Mouse (Mus musculus) CD4-positive, CD25-positive, alpha-beta regulatory T cell, adult 2 months (primary cell): ENCODE measurements around the gene Pigp.

ENCODE experiments used
- DNase-seq: peaks from one replicate; pipeline ENCODE4 v3.0.0-alpha.2; 2012; ENCODE audit warnings: low read depth, low spot score

Pigp gene

GRCm38 (mm10) chr16:94371301-94371931, at the start of gene Pigp:
Gene Pigp, minus strand, starts transcription at chr16:94371842.
- DNase-seq: peak; percentile 86

- peak; percentile 50 for DNase-seq
Observed at GRCm38 (mm10) chr16:94420498-94420897, 48.9 kb upstream of the Pigp start.

DNA sequence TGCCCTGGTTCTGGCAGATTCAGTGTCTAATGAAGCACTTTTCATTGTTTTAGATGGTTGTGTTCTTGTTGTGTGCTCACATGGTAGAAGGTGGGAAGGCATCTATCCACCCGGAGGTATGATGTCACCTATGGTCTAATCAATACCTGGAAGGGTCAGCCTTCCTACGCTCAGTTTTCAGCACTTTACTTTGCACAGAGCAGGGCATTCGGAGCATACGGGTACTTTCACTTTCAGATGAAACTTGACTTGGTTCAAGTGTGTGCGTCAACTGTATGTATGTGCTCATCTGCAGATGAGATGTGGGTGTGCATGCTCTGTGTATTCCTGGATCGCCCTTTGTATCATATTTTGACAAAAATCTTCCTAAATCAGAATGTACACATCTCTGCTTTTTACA, 42.5 kb upstream of the Pigp start:
- peak; percentile 51 for DNase-seq

GRCm38 (mm10) chr16:94412760-94413159, 41.1 kb upstream of the Pigp start:
- peak; percentile 27 for DNase-seq

DNA sequence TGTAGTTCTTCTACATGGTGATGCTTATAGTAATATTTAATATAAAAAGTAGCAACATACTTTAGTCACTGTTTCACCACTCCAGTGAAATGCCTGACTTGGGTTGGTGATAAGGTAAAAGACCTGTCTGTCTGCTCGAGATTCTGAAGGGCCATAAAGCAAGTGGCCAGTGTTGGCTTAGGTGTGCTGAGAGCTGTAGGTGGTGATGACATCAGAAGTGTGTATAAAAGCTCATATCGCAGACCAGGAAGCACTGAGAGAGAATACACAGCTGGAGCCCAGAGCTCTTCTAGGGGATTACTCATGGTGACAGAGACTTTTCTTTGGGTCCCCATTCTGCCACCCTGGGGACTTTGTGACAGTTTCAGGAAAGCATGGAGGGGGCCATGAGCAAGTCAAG, 40.6 kb upstream of the Pigp start:
- DNase-seq: no peak

- peak; percentile 7 for DNase-seq
Observed at GRCm38 (mm10) chr16:94411287-94411686, 39.6 kb upstream of the Pigp start.

DNA sequence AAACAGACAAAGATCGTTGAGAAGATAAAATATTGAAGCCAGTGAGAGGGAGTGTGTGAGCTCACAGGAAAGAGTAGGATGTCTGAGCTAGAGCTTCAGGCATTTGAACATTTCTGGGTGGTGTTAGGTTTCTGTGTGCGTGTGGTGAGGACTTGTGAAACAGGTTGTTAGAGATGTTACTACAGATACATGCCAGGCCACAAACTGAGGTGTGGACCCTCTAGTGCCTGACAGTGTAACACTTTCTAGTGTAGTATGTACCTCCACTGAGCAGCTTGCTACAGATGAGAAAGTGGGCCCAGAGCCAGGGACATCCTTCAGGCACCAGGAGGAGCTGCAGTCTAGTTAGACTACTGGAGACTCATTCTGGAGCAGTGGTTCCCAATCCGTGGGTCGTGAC, 30.5 kb upstream of the Pigp start:
- peak; percentile 57 for DNase-seq

- peak; percentile 36 for DNase-seq
Observed at GRCm38 (mm10) chr16:94401636-94402035, 30.0 kb upstream of the Pigp start.

- no peak for DNase-seq
Observed at GRCm38 (mm10) chr16:94399141-94399540, 27.5 kb upstream of the Pigp start.

DNA sequence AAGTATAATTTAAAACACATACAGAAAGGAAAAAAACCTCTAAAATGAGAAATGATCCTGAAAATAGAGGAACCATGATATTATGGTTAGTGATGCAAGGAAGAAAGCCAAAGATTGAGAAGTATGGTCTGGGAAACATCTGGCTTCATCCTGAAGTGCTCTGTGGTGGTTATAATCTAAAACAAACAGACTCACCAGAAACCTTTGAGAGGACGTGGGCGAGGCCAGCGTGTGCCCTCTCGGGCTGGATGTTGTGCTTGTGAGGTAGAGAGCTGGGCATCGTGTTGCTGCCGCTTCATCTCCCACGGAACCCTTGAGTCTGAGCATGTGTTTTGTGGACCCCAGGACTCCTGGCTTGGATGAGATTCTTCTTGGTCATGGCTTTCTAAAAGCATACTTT, 25.0 kb upstream of the Pigp start:
- DNase-seq: no peak

- DNase-seq: no peak
Observed at GRCm38 (mm10) chr16:94395051-94395450, 23.4 kb upstream of the Pigp start.

DNA sequence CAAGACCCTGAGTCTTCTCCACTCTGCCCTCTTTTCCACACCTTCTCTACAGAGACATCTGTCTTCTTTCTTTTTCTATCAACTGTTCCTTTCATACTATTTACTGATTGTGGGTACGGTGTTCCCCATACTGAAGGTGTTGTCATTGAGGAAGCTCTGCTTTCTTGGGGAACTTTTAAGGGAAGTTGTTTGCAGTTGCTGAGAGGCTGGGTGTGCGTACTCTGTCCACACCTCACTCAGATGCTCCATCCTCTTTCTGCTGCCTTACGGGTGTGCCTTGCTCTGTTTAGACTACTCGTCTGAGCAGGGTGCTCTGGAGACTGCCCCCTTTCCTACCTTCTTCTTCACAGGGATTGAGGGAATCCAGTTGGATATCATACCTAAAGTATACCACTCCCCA, 20.7 kb upstream of the Pigp start:
- no peak for DNase-seq

- DNase-seq: no peak
Observed at GRCm38 (mm10) chr16:94387690-94388089, 16.0 kb upstream of the Pigp start.

- peak; percentile 55 for DNase-seq
Observed at GRCm38 (mm10) chr16:94383277-94383676, 11.6 kb upstream of the Pigp start.

DNA sequence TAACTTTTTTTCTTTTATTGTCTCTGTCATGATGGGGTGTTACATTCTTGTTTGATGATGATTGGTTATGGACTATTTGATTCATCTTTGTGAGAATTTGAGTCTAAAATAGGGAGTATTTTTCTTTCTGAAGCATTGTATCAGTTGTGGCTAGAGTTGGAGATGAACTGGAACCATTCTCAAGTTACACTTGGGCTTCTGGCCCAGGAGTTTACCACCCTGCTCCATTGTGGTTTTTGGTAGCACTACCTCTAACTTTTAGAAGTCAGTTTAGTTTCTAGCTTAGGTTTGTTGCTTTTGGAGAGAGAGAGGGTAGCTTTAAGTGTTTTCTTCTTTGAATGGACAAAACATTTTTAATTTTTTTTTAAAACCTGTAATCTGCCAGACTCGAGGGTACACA, 7.7 kb upstream of the Pigp start:
- no peak for DNase-seq

DNA sequence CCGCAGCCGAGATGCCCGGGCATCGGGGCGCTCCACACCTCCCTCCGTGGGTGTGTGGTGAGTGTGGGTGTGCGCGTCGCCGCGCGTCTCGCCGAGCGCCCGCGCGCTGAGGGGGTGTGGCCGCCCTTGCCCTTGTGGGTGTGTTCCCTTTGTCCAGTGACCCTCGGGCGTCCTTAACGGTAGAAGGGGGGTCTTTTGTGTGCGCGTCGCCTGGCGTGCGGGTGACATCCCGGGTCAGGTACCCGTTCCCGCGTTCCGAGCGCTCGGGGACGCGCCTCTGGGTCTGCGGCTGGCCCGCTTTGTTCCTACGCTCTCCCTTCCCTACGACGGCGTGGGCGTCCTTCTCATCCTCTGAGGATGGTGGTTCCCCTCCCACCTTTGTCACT, 734 bp downstream of the Pigp start:
- DNase-seq: peak; percentile 87

GRCm38 (mm10) chr16:94370173-94370914, 1.3 kb downstream of the Pigp start, which contains the start of gene Ttc3:
Gene Ttc3, plus strand, starts transcription at chr16:94370618.
- DNase-seq: peak; percentile 95

DNA sequence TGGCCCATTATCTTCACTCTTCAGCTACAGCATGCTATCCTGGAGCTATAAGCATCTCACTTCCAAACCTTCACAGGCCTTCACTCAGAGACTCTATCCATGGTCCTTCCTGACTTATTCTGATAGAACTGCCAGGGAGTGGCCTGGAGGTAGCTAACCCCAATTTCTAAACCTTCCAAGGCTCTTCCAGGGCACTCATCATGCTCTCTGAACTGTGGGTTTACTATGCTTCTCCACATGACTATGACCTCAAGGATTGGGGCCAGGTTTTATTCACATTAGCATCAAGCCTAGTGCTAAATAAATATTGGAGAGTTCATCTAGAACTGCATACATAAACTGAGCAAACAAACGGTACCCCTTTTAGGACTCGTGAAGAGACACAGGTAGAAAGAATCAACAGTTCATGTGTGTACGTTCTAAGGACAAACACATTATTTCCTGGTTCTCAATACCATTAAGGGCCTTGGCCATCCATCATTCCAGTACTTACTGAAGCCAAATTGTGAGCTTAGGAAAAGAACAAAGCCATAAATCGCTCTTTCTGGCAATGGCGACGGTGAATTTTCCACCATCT, 2.0 kb downstream of the Pigp start:
- no peak for DNase-seq

- no peak for DNase-seq
Observed at GRCm38 (mm10) chr16:94365435-94365834, 6.2 kb downstream of the Pigp start.

- no peak for DNase-seq
Observed at GRCm38 (mm10) chr16:94363814-94364213, 7.8 kb downstream of the Pigp start.

GRCm38 (mm10) chr16:94362174-94362873, 9.3 kb downstream of the Pigp start:
- no peak for DNase-seq
